Mouse (Mus musculus) embryo, embryonic 11 days (tissue): ENCODE results near the gene Il10rb.
A peak's percentile ranks its signal among the peaks of the same experiment; 100 is the strongest.

Experiments
- DNase-seq: peaks from one replicate; pipeline ENCODE4 v3.0.0-alpha.2; 2015

Gene Il10rb

GRCm38 (mm10) chr16:91455868-91456267 is 49.9 kb downstream of the Il10rb start:
- DNase-seq: no peak

GRCm38 (mm10) chr16:91458301-91458746 is 52.4 kb downstream of the Il10rb start:
- DNase-seq: no peak

DNA sequence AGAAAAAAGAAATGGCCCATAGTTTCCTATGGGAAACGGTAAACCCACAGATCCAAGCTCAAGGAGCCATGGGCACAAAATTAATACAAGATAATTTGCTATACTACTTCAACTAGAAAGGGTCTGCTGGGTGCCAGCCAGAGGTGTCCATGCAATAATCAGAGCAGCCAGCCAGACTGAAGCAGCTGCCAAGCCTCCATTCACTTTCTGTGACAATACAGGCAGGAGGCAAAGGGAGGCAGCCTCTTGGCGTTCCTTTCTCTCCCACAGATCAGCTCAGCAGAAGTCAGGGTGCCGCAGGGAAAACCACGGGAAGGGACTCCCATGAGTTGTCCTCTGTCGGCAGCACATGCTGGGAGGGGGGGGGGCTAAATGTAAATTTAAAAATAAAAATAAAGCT is 53.0 kb downstream of the Il10rb start:
- no peak for DNase-seq

- DNase-seq: no peak
These were observed 53.4 kb downstream of the Il10rb start for GRCm38 (mm10) chr16:91459396-91459795.

DNA sequence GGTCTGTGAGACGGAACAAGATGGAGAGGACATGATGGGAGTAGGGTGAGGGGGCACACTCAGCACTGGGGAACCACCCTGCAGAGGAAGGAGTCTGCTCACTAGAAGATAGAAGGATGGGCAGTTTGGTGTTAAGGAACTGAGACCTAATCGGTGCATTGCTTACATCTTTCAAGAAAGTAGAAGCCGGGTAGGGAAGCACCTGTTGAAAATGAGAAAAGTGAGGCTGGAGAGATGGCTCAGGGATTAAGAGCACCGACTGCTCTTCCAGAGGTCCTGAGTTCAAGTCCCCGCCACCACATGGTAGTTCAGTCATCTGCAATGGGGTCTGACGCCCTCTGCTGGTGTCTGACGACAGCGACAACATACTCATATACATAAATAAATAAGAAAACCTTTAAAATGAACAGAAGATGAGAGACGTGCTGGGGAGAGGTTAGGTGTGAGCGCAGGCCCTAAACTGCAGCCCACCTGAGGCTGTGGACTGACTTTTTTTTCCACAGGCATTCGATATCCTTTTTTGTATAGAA is 53.9 kb downstream of the Il10rb start:
- DNase-seq: no peak

DNA sequence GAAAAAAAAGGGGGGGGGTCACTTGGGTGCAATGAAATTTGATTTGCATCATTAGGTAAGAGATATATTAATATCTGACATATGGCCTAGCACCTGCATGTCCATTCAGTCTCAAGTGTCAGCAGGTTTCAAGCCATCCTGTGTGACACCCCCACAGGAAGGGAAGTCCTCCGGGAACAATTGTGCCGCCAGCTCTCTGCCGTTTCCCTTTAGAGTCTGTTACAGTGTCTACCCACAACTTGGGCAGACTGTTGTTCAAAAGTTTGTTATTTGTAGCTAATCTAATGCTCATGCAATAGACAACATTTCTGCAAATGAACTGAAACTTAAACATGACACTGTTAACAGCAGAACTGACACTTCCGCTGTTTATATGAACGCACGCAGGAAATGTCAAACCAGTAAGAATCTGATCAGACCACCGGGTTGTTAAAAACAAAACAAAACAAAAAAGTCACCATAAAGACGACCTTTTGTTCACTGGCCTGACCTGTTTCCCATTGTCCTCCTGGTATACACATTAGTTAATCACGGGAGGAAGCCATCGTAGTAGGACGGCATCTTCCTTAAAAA is 55.2 kb downstream of the Il10rb start:
- DNase-seq: no peak

DNA sequence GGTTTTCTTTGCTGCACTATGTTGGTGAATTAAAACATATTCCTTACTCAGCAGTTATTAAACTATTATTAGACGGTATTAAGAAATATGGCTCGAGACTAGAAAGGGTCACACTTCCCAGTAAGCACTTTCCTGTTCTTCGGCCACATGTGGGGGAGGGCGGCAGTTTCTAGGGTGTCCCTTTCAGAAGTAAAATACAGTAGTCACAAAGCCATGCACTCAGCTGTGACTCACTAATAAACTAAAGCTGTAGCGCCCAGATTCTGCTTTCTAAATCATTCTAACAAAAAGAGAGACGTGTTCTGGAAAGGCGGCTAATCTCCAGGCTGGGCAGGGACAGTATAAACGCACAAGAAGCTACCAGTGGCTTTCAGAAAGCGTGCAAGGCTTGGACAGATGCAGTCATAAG is 55.8 kb downstream of the Il10rb start:
- DNase-seq: no peak

GRCm38 (mm10) chr16:91462644-91463043 is 56.7 kb downstream of the Il10rb start:
- DNase-seq: no peak

DNA sequence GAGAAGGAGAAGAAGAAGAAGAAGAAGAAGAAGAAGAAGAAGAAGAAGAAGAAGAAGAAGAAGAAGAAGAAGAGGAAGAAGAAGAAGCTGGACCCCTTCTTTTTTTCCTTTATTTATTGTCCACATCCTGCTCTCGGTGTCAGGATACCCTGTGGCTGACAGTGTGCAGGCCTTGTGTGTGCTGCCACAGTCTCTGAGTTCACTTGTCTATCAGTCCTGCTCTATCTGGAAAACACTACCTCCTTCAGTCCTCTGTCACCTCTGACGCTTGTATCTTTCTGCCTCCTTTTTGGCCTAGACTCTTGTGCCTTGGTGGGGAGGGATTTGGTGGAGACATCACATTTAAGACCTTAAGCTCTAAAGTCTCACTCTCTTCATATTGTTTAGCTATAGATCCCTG is 57.4 kb downstream of the Il10rb start:
- DNase-seq: no peak

GRCm38 (mm10) chr16:91463836-91464400 is 58.0 kb downstream of the Il10rb start:
- no peak for DNase-seq

DNA sequence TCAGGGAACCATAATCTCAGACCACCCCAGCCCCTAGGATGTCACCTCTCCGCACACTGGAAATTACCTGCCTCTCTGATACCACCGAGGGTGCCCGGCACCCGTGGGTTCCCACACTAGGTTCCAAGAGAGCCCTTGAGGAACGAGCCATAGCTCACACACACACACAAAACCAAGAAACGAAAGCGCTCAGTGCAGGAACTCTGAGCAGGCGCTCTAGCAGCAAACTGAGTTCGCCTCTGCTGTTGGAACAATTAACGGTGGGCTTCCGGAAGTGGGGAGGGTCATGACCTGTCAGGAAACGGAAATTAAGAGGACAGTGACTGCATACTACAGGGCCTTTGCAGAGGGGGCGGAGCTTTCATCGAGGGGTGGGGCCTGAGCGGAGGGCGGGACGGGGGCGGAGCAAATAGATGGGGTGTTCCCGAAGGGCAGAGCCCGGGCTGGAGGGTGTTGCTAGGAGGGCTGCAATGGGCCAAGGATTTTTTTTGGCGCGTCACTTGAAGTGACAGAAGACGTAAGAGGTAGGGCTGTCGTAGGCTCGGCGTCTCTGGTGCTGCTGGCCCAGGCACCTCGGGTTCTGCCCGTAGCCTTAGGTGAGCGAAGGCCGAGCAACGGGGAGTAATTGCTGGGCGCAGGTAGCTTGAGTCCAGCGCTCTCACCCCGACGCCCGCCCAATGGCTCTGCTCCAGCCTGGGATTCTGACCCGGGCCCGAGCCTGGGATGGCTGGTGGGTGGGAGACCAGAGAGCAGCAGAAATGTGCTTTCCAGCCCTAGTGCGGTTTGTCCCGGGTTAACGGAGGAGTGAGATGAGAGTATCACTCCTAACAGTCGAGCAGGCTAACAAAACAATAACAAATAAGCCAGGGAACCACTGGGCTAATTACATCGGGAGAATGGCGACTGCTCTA is 58.9 kb downstream of the Il10rb start:
- peak; percentile 92 for DNase-seq

GRCm38 (mm10) chr16:91465505-91466240 is 59.7 kb downstream of the Il10rb start:
- DNase-seq: no peak

DNA sequence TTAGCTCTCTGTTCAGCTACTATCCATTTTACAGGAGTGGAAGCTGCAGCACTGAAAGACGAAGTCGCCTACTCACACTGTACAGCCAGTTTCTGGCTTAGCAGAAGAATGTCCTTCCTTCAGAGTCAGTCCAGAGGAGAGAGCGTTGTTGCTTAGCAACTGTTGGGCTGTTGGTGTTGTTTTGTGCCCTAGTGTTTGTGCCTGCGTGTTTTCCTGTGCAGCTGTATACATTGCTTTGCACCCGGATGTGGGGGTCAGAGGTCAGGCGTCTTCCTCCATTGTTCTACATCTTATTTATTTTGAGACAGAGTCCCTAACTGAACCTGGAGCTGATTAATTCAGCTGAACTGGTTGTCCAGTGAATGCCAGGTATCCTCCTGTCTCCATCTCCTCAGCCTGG is 60.6 kb downstream of the Il10rb start:
- peak; percentile 53 for DNase-seq

GRCm38 (mm10) chr16:91470470-91470869 is 64.5 kb downstream of the Il10rb start:
- no peak for DNase-seq

- no peak for DNase-seq
These were observed 65.5 kb downstream of the Il10rb start for GRCm38 (mm10) chr16:91471481-91471880.
